Mouse (Mus musculus): ENCODE data around the gene Nfic. TPM values are rescaled to one million over a fixed set of nuclear protein-coding genes. Genes with fewer than 3 reads are reported as not detected.

The Nfic gene
- total and polyA plus RNA-seq, 3 experiments = 2.0 to 9.7 TPM; not detected in 1

DNA sequence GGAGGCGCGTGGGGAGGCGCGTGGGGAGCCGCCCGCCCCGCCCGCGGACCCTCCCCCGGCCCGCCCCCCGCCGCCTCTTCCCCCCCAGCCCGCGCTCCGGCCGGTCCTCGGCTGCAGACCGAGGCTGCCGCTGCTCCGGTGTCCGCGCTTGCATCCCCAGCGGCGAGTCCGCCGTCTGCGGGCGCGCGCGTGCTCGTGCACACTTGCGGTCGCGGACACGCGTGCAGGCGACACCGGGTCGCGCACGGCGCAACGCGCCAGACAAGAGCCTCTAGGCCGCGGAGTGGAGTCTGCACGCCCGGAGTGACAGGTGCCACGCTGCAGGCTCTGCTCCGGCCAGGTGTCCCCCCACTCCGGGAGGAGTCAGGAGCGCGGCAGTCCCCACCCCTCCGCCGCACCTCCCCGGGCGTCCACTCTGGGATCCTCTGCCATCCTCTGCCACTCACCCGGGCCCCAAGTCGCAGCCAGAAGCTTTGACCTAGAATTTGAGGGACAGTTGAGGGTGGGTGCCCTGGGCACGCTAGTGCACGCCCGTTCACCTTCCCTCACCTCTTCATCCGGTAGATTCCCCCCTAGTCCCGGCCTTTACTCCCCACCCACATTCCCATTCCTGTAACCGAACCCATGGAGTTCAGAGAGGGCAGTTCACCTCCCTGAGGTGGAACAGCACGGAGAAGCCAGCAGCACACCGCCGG is 24.5 kb downstream of the Nfic start:
- DNase-seq (ENCODE audit: low read depth, low spot score) = no peak
- H3K27ac ChIP-seq (ENCODE audit: control insufficient read depth, low read depth, low read length) = peak overlapping the region; percentile 8; the same call in 1 of the 2 replicates

GRCm38 (mm10) chr10:81430141-81430830 is 25.1 kb downstream of the Nfic start:
- Histone ChIP-seq H3K4me3 (ENCODE audit: control insufficient read depth in 1 of 2, insufficient read depth in 1 of 2, low read depth in 2 of 2, low read length in 2 of 2) (peak overlapping the region; percentile 63 to 75), H3K27me3 (ENCODE audit: control insufficient read depth in 1 of 2, insufficient read depth in 2 of 2, low read length in 2 of 2) (no peaks in the 10 kb centered on the region), H3K36me3 (ENCODE audit: control insufficient read depth in 1 of 2, insufficient read depth in 2 of 2, low read length in 2 of 2) (peaks cover 0 to 3% of the 10 kb centered on the region in 2 experiments; a peak in 1 of 4 replicates), H3K9me3 (replicated peaks; ENCODE audit: insufficient read depth, low read length) (no peaks in the 10 kb centered on the region), H3K9ac (ENCODE audit: control insufficient read depth, low read depth, low read length, poor library complexity, severe bottlenecking) (peak overlapping the region; percentile 75), H3K79me2 (ENCODE audit: control insufficient read depth, insufficient read depth, low read length, poor library complexity) (peaks cover 5% of the 10 kb centered on the region), H3K4me1 (ENCODE audit: control insufficient read depth in 1 of 2, insufficient read depth in 2 of 2, low read length in 2 of 2) (peaks cover 0 to 28% of the 10 kb centered on the region in 2 experiments; a peak in 2 of 4 replicates), H3K27ac (ENCODE audit: control insufficient read depth, low read depth, low read length) (peak overlapping the region; percentile 75)
- TF ChIP-seq MXI1 (IDR thresholded peaks at IDR 0.05; ENCODE audit: low read depth, low read length) (no peak), RCOR1 (IDR thresholded peaks at IDR 0.05; ENCODE audit: low read depth, low read length) (no peak), MAZ (IDR thresholded peaks at IDR 0.05; ENCODE audit: low read depth, low read length) (peak; percentile 88), GABPA (IDR thresholded peaks at IDR 0.05; ENCODE audit: low read depth, low read length) (no peak), SIN3A (IDR thresholded peaks at IDR 0.05; ENCODE audit: low read length) (no peak), HCFC1 (IDR thresholded peaks at IDR 0.05; ENCODE audit: low read depth, low read length) (peak; percentile 32; the same call in 1 of the 2 replicates), NRF1 (IDR thresholded peaks at IDR 0.05; ENCODE audit: insufficient read depth, low read depth, low read length, poor library complexity, severe bottlenecking) (peak; percentile 69), MEF2A (IDR thresholded peaks at IDR 0.05; ENCODE audit: extremely low read depth, insufficient replicate concordance, low read depth, low read length, poor library complexity, severe bottlenecking) (peak; percentile 23; the same call in 1 of the 2 replicates)
- peak; percentile 81 for DNase-seq (ENCODE audit: low read depth, low spot score)

More for the DNA sequence above, 24.5 kb downstream of the Nfic start:
- Histone ChIP-seq H3K4me1 (ENCODE audit: control insufficient read depth in 1 of 2, insufficient read depth in 2 of 2, low read length in 2 of 2) (peaks cover 0 to 28% of the 10 kb centered on the region in 2 experiments; a peak in 2 of 4 replicates), H3K79me2 (ENCODE audit: control insufficient read depth, insufficient read depth, low read length, poor library complexity) (peaks cover 3% of the 10 kb centered on the region), H3K9ac (ENCODE audit: control insufficient read depth, low read depth, low read length, poor library complexity, severe bottlenecking) (peak overlapping the region; percentile 75), H3K27me3 (ENCODE audit: control insufficient read depth in 1 of 2, insufficient read depth in 2 of 2, low read length in 2 of 2) (no peaks in the 10 kb centered on the region), H3K4me3 (ENCODE audit: control insufficient read depth in 1 of 2, insufficient read depth in 1 of 2, low read depth in 2 of 2, low read length in 2 of 2) (peak overlapping the region; percentile 63 to 75), H3K9me3 (replicated peaks; ENCODE audit: insufficient read depth, low read length) (no peaks in the 10 kb centered on the region), H3K36me3 (ENCODE audit: control insufficient read depth in 1 of 2, insufficient read depth in 2 of 2, low read length in 2 of 2) (peaks cover 0 to 3% of the 10 kb centered on the region in 2 experiments; a peak in 1 of 4 replicates)
- TF ChIP-seq E2F4 (IDR thresholded peaks at IDR 0.05; ENCODE audit: borderline replicate concordance, low read depth, low read length) (no peak), ZKSCAN1 (IDR thresholded peaks at IDR 0.05; ENCODE audit: low read depth, low read length) (no peak), USF1 (IDR thresholded peaks at IDR 0.05; ENCODE audit: low read depth, low read length) (no peak), ZMIZ1 (IDR thresholded peaks at IDR 0.05; ENCODE audit: low read depth, low read length) (no peak), MAZ (IDR thresholded peaks at IDR 0.05; ENCODE audit: low read depth, low read length) (no peak), EP300 (IDR thresholded peaks at IDR 0.05; ENCODE audit: low read depth in 1 of 2, low read length in 2 of 2) (no peak), POLR2AphosphoS5 (IDR thresholded peaks at IDR 0.05; ENCODE audit: borderline replicate concordance, low read depth, low read length) (no peak), MXI1 (IDR thresholded peaks at IDR 0.05; ENCODE audit: low read depth, low read length) (no peak)

Data from MEL (cell line).